Mouse (Mus musculus): Measurements from ENCODE around the gene Elmod2.
"Not testable (repeated sequence)": the region's sequence is repeated elsewhere in the genome, so short reads cannot be mapped to it uniquely, and the experiment has no call there.

The Elmod2 gene

DNA sequence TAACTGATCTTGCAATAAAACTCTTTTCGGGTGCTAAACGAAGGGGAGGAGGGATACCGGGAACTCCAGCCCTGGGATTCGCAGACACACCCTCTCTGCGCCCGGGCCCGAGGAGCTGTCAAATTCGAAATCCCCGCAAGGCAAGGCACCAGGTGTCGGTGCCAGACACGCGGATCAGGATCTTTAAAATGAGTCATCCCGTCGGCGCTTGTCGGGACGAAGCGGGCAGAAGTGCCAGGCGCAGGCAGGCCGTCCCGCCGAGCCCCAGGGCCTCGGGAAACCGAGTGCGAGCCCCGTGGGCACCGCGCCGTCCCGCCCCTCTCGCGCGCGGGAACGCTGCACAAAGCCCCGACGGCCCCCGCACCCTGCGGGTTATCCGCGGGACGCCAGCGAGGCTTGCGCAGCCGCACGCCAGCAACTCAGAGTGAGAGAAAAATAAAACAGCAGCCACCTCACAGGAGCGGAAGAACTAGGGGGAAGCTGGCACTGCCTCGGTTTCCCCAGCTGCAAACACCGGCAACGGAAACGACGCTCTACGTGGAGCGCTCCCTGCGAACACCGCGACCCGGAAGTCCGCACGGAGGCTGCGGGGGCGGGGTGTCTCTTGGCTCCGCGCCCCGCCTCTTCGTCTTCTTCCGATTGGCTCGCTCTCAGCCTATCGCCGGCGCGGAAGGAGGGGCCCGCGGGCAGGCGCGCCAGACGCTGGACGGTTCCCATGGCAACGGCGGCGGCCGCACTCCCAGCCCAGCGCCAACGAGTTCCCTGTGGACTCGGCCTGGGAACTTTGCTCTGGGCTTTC is at the start of gene Elmod2:
Elmod2 (minus strand) TSS at position 588 of the 799 bp plus-strand sequence.
- DNase-seq (ENCODE audit: extremely low spot score, low read depth, low spot score): peak; percentile 61

- no peak for DNase-seq (ENCODE audit: extremely low spot score, low read depth, low spot score)
These were observed 48.7 kb upstream of the Elmod2 start for GRCm38 (mm10) chr8:83381016-83381415.

- DNase-seq (ENCODE audit: extremely low spot score, low read depth, low spot score): no peak
These were observed 47.9 kb upstream of the Elmod2 start for GRCm38 (mm10) chr8:83380141-83380540.

- no peak for DNase-seq (ENCODE audit: extremely low spot score, low read depth, low spot score)
These were observed 44.9 kb upstream of the Elmod2 start for GRCm38 (mm10) chr8:83377231-83377630.

DNA sequence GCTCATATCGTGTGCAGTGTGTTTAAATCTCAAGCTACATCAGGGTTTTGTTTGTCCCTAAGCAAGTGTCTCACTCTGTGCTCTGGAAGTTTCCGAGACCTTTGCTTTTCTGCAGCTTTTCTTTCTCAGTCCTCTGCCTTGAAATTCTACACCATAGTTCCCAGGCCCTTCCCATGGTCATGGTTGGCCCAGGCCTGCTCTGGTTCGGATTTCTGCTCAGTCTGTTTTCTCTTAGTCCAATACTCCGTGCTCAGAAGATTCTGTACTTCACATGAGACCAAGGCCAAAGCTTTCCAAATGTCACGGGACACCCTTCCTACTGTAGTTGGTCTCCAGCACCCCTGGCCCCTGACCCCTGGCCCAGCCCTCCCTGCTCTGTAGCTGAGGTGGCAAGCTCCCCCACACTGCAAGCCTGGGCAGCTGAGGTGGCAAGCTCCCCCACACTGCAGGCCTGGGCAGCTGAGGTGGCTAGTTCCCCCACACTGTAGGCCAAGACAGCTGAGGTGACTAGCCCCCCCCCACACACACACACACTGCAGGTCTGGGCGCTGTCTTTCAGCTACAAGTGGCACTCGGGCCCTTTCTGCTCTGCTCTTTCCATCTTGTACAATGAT is 31.0 kb upstream of the Elmod2 start:
- peak; percentile 35 for DNase-seq (ENCODE audit: extremely low spot score, low read depth, low spot score)

- DNase-seq (ENCODE audit: extremely low spot score, low read depth, low spot score): no peak
These were observed 19.0 kb upstream of the Elmod2 start for GRCm38 (mm10) chr8:83351315-83351714.

DNA sequence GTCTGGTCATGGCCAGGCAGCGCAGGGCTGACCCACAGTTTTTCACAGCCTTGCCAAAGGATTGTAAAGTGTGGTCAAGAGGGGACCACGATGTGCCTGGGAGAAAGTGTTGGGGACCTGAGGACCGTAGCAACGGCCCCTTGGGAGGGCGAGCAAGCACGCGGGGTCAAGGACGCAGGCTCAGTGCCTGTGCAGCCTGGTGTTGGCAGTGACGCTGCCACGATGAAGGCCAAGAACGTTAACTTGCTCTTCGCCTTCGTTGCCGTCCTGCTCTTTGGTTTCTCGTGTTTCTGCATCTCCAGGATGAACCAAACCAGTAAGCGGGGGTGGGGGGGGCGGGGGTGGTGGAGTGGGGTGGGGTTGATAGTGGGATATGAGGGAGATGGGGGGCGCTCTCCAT is 16.0 kb upstream of the Elmod2 start, which contains the start of gene Mgat4d:
Mgat4d (plus strand) TSS at position 209 of the 400 bp plus-strand sequence.
- DNase-seq (ENCODE audit: extremely low spot score, low read depth, low spot score): no peak

GRCm38 (mm10) chr8:83342693-83343092 is 10.4 kb upstream of the Elmod2 start:
- DNase-seq (ENCODE audit: extremely low spot score, low read depth, low spot score): no peak

GRCm38 (mm10) chr8:83342076-83342475 is 9.8 kb upstream of the Elmod2 start:
- DNase-seq (ENCODE audit: extremely low spot score, low read depth, low spot score): no peak

DNA sequence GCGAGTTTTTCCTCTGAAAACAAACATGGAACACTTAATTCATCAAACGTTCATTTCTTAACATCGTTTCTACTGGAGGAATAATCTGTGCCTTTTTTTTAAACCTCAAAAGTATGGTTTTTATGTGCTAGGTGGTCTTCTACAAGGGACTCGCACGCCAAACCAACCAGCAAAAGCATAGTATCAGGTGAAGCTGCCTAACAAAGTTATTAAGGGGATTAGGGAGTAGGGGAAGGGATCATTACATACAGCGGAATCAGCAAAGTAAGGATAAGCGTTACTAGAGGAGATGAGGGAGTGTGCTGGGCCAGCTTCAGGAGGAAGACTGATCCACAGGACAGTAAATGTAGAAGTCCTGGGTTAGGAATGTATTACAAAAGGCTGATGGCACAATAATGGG is 578 bp upstream of the Elmod2 start:
- DNase-seq (ENCODE audit: extremely low spot score, low read depth, low spot score): no peak

- DNase-seq (ENCODE audit: extremely low spot score, low read depth, low spot score): no peak
These were observed 753 bp downstream of the Elmod2 start for GRCm38 (mm10) chr8:83331567-83331898.

- no peak for DNase-seq (ENCODE audit: extremely low spot score, low read depth, low spot score)
These were observed 4.4 kb downstream of the Elmod2 start for GRCm38 (mm10) chr8:83327889-83328288.

DNA sequence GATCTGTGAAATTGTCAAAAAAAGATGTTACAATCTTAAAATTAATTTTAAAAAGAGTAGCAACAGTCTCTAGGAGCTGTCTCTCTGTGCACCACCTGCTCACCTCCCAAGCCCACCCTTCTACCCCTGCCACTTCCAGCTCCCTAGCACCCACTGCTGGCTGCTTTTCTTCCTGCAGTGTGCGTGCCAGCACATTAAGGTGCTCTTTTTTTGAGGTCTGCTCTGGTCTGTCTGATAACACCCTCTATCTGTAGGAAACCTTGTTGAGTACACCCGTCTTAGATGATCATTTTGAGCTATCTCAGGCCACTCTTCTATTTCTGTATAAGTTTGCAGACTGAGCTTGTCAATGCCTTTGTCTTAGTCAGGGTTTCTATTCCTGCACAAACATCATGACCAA is 9.2 kb downstream of the Elmod2 start:
- DNase-seq (ENCODE audit: extremely low spot score, low read depth, low spot score): no peak

- DNase-seq (ENCODE audit: extremely low spot score, low read depth, low spot score): no peak
These were observed 9.9 kb downstream of the Elmod2 start for GRCm38 (mm10) chr8:83322374-83322773.

DNA sequence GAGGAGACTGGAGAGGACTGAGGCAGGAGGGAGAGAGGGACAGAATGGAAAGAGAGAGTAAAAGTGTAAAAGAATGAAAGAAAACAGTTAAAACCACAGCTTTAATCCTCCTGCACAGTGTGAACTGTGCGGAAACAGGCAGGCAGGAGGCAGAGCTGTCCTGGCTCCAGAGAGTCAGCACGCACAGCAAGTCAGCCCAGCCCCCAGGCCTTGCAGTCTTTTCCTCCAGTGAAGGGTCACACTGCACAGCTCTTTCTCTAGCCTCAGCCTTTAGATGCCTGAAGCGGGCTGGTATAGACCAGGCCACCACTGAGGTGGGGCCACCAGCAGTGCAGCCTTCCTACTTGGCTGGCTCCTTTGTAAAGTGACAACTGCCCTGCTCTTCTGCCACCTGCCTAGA is 11.7 kb downstream of the Elmod2 start:
- DNase-seq (ENCODE audit: extremely low spot score, low read depth, low spot score): no peak

DNA sequence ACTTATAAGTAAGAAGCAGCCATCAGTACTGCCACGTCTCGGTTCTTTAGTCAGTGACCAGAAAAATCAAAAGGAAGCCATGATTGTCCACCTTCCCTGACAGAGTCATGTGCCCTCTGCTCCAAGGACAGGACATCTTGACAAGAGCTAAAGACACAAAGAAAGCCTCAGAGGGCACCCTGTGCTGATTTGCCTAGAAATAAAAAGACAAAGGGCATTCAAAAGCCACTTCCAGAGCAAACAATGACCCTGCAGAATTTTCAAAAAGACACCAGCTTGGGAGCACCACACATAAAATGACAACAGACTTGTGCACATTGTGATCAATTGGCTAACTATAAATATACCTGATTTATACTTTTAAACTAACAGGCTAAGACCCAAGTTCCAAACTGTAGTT is 16.6 kb downstream of the Elmod2 start:
- DNase-seq (ENCODE audit: extremely low spot score, low read depth, low spot score): no peak

DNA sequence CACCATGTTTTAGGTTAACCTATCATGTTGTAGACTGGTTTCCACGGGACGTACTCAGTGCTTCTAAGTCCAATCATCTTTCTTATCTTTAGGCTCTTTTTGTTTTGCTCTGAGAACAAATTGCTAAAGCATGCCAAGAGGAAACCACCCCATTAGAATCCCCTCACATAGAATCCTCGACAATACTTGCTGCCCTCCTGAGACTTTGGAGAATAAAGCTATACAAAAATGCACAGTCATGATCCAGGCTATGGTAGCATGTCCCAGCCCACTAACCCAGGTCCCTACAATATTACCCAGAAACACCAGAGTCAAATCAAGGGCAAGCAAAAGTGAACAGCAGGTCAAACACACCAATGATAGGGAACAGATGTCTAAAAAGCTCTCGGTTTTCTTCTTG is 17.2 kb downstream of the Elmod2 start:
- DNase-seq (ENCODE audit: extremely low spot score, low read depth, low spot score): not testable (repeated sequence)

- no peak for DNase-seq (ENCODE audit: extremely low spot score, low read depth, low spot score)
These were observed 22.4 kb downstream of the Elmod2 start for GRCm38 (mm10) chr8:83309836-83310235.

DNA sequence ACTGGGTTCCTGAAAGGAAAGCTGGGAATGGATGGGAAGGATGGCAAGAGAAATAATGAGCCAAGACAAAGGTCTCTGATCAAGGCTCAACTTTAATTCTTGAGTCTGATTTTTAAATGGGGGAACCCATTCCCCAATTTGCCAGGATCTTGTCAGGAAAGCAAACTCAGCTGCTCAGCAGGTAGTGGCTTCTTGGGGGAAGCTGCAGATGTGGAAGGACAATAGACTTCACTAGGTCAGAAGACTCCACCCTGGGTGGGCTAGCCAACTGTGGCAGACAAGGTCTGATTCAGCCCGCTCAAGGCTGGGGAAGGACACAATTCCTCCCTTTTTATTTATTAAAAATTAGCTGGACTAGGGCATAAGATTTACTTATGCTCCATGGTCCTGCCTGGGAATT is 27.3 kb downstream of the Elmod2 start:
- DNase-seq (ENCODE audit: extremely low spot score, low read depth, low spot score): no peak

- no peak for DNase-seq (ENCODE audit: extremely low spot score, low read depth, low spot score)
These were observed 32.2 kb downstream of the Elmod2 start for GRCm38 (mm10) chr8:83300135-83300534.

DNA sequence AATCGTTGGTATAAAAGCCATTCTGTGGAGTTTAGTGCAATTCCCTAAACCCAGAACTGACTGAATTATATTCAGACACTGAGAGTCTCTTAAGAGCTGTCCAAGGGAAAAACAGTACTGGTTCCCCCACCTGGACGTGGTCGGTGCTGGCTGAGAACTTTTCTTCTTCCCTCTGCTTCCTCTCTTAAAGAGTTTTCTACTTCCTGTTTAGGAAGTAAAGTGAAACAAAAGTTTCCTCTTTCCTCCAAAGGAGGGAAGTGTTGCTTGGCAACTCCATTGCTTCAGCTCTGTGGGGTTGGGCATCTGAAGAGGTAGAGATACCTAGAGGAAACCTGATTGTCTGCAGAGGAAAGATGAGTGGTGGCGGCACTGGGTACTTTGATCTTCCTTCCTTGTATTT is 34.9 kb downstream of the Elmod2 start:
- no peak for DNase-seq (ENCODE audit: extremely low spot score, low read depth, low spot score)

DNA sequence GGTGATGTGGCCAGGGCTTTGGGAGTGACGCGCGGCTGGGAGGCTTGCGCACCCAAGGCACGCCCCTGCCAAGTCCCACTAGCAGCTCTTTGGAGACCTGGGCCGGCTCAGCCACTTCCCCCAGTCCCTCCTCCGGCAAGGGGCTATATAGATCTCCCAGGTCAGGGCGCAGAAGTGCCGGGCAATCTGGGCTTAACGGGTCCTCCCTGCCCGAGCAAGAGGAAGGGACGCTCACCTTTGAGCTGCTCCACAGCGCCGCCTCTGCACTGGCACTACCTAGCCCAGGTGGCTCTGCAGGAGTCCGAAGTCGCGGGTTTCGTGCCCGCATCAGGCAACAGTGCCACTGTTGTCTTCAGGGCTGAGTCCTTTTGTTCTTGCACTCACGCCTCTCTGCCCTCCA is 42.1 kb downstream of the Elmod2 start, which contains the start of gene Ucp1:
Ucp1 (plus strand) TSS at position 177 of the 400 bp plus-strand sequence.
- no peak for DNase-seq (ENCODE audit: extremely low spot score, low read depth, low spot score)

DNA sequence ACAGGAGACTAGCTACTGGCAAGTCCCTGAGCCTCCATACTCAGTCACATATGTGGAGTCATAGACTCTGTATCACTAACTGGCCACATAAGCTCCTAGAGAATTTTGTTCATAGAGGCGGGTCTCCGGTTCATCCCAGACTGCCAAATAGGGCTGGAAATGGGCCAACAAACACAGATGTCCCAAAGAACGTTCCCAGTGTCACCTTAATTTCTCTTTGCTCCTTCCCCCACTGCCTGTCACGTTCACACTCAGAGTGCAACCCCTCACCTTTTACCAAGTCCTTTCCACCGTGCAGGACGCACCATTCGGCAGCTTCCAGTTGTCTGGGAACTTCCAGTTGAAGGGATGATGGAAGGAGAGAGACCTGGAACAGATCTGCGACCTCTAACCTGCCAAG is 46.9 kb downstream of the Elmod2 start:
- no peak for DNase-seq (ENCODE audit: extremely low spot score, low read depth, low spot score)

Data from hindlimb bud, embryonic 11.5 days (tissue).